Mouse (Mus musculus) E14TG2a.4 (cell line): ENCODE data around the gene Trim71.

Experiments
- H3K27me3 ChIP-seq: 2 replicates; pipeline ENCODE4 v1.6.1; 2014; ENCODE audit warnings: low read length, control low read depth; ENCODE audit not compliant: insufficient read depth
- H3K36me3 ChIP-seq: 2 replicates; pipeline ENCODE4 v1.6.1; 2014; ENCODE audit warnings: low read length, control low read depth; ENCODE audit not compliant: insufficient read depth
- H3K4me1 ChIP-seq: replicated peaks from 2 replicates; pipeline ENCODE4 v1.6.1; 2014; ENCODE audit warnings: low read depth, low read length, control low read depth
- H3K4me3 ChIP-seq: replicated peaks from 2 replicates; pipeline ENCODE4 v1.5.1; 2014; ENCODE audit warnings: mild to moderate bottlenecking, low read length
- H3K9me3 ChIP-seq: 2 replicates; pipeline ENCODE4 v1.6.1; 2014; ENCODE audit warnings: low read length, control low read depth
- CTCF ChIP-seq: conservative IDR thresholded peaks from 2 replicates; pipeline ENCODE4 v1.5.1; 2014; ENCODE audit warnings: low read length
- NANOG ChIP-seq: IDR thresholded peaks from 2 replicates; pipeline ENCODE4 v1.6.1; 2014; ENCODE audit warnings: borderline replicate concordance, low read length, mixed read lengths
- POU5F1 ChIP-seq: IDR thresholded peaks from 2 replicates; pipeline ENCODE4 v1.6.1; 2014; ENCODE audit warnings: low read length, borderline replicate concordance

The Trim71 gene

DNA sequence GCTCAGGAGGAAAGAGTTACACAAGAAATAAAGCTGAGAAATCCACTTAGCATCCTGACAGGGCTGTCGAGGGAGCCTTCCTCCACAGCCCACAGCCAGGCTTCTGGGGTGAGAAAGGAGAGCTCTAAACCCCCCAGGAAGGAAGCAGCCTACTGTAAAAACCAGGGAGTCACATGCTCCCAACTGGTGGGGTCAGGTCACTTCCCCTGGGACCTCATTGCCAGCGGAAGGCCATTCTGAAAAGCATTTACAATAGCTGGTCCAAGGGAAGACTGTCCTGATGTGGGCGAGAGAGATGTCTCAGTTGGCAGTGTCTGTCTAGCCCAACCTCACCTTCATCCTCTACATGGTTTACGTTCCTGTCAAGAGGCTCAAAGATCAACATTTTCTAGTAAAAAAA lies 15.7 kb downstream of the Trim71 start:
- peaks cover 87% of the 10 kb centered on the region for H3K36me3 ChIP-seq
- no peaks in the 10 kb centered on the region for H3K9me3 ChIP-seq
- TF ChIP-seq CTCF = no peak
- no peak for TF ChIP-seq NANOG
- no peak for TF ChIP-seq POU5F1
- no peaks in the 10 kb centered on the region for H3K27me3 ChIP-seq
- H3K4me3 ChIP-seq = peak overlapping the region; percentile 92
- peaks cover 100% of the 10 kb centered on the region for H3K4me1 ChIP-seq

DNA sequence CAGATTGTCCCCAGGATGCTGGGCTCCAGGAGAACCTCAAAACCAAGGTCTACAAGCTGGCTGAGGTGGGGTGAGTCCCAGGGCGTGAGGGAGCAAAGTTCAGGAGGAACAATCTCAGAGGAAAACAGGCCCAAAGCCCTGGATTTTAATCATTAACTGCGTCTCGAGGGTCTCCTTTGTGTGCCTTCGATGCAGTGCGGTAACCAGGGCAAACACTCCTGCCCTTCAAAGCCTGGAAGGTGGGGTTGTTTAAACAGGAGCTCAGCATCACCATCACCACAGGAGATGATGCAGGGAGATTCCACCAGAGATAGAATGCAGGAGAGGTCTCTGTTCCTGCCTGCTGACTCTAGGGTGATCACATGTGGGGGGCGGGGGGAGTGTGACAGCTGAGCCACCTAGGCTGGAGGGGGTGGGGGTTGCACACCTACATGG lies 16.5 kb downstream of the Trim71 start:
- TF ChIP-seq NANOG (no peak), POU5F1 (no peak), CTCF (no peak)
- H3K4me3 ChIP-seq = peak overlapping the region; percentile 92
- no peaks in the 10 kb centered on the region for H3K27me3 ChIP-seq
- H3K4me1 ChIP-seq = peaks cover 100% of the 10 kb centered on the region
- peaks cover 87% of the 10 kb centered on the region for H3K36me3 ChIP-seq
- H3K9me3 ChIP-seq = no peaks in the 10 kb centered on the region

DNA sequence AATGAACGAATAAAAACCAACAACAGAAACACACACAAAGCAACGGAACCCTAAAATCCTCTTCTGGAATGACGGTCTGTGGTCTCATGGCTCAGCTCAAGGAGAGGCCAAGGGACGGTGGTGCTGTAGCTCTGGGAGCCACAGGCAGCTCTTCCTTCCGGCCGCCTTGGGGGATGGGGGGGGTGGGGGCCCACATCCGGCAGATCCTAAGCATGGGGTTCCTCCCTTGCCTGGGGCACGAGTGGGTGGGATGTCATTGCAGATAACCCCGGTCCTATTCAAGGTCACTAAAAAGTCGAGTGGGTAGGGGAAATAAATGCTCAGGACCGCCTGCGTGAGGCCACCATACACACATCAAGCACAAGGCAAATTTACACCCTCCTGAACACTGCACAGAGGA lies 17.4 kb downstream of the Trim71 start:
- no peaks in the 10 kb centered on the region for H3K9me3 ChIP-seq
- peaks cover 85% of the 10 kb centered on the region for H3K36me3 ChIP-seq
- peak overlapping the region; percentile 92 for H3K4me3 ChIP-seq
- no peak for TF ChIP-seq POU5F1
- TF ChIP-seq CTCF = no peak
- TF ChIP-seq NANOG = no peak
- peaks cover 100% of the 10 kb centered on the region for H3K4me1 ChIP-seq
- no peaks in the 10 kb centered on the region for H3K27me3 ChIP-seq

- TF ChIP-seq CTCF (no peak), POU5F1 (no peak), NANOG (no peak)
- Histone ChIP-seq H3K9me3 (no peaks in the 10 kb centered on the region), H3K4me1 (peaks cover 100% of the 10 kb centered on the region), H3K27me3 (no peaks in the 10 kb centered on the region), H3K4me3 (peak overlapping the region; percentile 92), H3K36me3 (peaks cover 85% of the 10 kb centered on the region)
Measured at GRCm38 (mm10) chr9:114544754-114545393, 19.3 kb downstream of the Trim71 start.

DNA sequence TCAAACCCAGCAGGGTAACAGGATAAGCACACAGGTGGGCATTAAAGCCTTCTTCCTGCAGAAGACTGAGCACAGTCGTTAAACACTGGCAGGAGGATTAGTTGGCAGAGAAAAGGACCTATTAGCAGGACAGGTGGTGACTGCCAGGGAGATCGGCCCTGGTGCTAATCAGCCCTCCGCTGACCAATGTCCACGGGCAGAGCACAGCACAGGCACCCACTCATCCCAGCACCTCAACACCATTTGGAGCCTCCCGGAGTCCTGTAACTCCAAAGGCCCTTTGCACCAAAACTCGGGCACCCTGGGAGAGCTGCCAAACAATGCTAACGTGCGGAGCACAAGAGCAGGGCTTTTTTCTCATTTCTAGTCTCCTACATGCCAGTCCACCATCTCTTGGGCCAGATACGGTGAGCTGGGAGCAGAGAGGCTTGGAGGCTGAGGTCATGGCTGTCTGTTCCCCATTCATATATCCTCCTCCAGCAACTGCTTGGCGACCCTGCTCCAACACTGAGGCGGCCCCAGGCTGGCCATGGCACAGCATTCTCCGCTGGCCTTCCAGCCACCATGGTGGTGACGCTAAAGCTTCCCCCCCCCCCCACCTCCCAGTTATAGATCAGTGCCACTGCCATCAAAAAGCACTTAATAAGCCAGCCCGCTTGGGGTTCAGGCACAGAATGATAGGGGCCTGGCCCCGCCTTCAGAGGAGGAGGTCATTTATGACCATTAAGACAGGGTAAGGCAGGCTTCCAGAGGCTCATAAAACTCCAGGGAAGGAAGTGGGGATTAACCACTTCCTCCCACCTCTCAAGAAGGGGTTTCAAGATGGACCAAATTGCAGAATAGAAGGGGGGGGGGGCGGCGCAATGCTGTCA lies 20.1 kb downstream of the Trim71 start:
- Histone ChIP-seq H3K9me3 (no peaks in the 10 kb centered on the region), H3K4me3 (peak overlapping the region; percentile 61), H3K4me1 (peaks cover 100% of the 10 kb centered on the region), H3K27me3 (no peaks in the 10 kb centered on the region), H3K36me3 (peaks cover 89% of the 10 kb centered on the region)
- TF ChIP-seq CTCF = no peak
- no peak for TF ChIP-seq NANOG

GRCm38 (mm10) chr9:114541279-114541741 lies 22.9 kb downstream of the Trim71 start:
- peak overlapping the region; percentile 39 for H3K4me3 ChIP-seq
- H3K27me3 ChIP-seq = no peaks in the 10 kb centered on the region
- H3K9me3 ChIP-seq = no peaks in the 10 kb centered on the region
- H3K4me1 ChIP-seq = peaks cover 100% of the 10 kb centered on the region
- TF ChIP-seq NANOG = no peak
- no peak for TF ChIP-seq CTCF
- TF ChIP-seq POU5F1 = no peak
- peaks cover 82% of the 10 kb centered on the region for H3K36me3 ChIP-seq

- no peak for TF ChIP-seq CTCF
- TF ChIP-seq NANOG = no peak
- no peak for TF ChIP-seq POU5F1
- Histone ChIP-seq H3K36me3 (peaks cover 80% of the 10 kb centered on the region), H3K4me3 (peak overlapping the region; percentile 43), H3K9me3 (no peaks in the 10 kb centered on the region), H3K4me1 (peaks cover 100% of the 10 kb centered on the region), H3K27me3 (no peaks in the 10 kb centered on the region)
Measured at GRCm38 (mm10) chr9:114538996-114539563, 25.1 kb downstream of the Trim71 start.

- H3K4me1 ChIP-seq = peaks cover 100% of the 10 kb centered on the region
- TF ChIP-seq CTCF = no peak
- no peak for TF ChIP-seq POU5F1
- no peak for TF ChIP-seq NANOG
- no peaks in the 10 kb centered on the region for H3K27me3 ChIP-seq
- H3K4me3 ChIP-seq = peak overlapping the region; percentile 43
- no peaks in the 10 kb centered on the region for H3K9me3 ChIP-seq
- H3K36me3 ChIP-seq = peaks cover 80% of the 10 kb centered on the region
Measured at GRCm38 (mm10) chr9:114536628-114537027, 27.5 kb downstream of the Trim71 start.
